In the genomic region with DNA sequence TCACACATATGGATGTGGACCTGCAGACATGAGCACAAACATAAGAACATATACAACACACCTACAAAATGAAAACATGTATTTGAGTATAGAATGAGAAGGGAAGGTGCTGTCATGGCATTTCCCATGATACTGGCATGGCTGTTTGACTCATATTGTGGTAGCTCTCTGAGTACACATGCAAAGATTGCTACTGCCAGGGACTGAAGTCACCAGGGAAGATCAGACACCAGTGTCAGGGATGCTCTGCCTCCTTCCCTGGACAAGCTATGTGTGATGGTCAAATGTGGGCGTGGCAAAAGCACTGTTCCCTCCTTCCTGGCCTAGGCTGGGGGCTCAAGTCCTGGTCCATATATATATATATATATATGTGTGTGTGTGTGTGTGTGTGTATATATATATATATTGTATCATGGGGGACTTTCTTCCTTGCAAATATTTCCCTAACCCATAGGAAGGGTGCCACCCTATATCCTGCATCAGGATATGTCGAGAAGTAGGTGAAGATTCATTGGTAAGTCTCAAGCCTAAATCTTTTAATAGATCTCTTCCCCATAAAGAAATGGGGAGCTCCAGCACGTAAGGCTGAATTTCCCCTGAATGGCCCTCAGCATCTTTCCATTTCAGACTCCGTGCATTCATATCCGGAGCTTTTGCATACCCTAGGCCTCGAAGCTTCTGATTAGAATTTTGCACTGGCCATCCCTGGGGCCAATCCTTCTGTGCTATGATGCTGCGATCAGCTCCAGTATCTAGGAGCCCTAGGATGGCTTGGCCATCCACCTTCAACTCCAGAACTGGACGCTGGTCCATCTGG, we compare ENCODE assay signal across 13 mouse cellular contexts. TPM values are rescaled to one million over a fixed set of nuclear protein-coding genes. Genes with fewer than 3 reads are reported as not detected.
DNase-seq lines count a peak whose midpoint lies in the region; ATAC-seq and TF ChIP-seq lines count a peak whose summit lies in the region.
"Not testable (repeated sequence)": the region's sequence is repeated elsewhere in the genome, so short reads cannot be mapped to it uniquely, and the experiment has no call there.
"Had no signal": no experiment of that assay in that cellular context is flagged by ENCODE, and none has a peak within 500 bp of the region (broad histone marks: within the 10 kb centered on the region; RNA-seq: fewer than 3 reads in every experiment).

No protein-coding gene starts in this region.

- not testable (repeated sequence) for H3K4me1 ChIP-seq in embryonic facial prominence, embryonic 13.5 days; heart, embryonic 10.5 days; hindbrain, embryonic 14.5 days (replicated peaks; ENCODE audit: control insufficient read depth, insufficient read depth, low read length); limb, embryonic 13.5 days; liver, postnatal 0 days (ENCODE audit: insufficient read depth); midbrain, embryonic 13.5 days (replicated peaks)

- ATAC-seq in embryonic facial prominence, embryonic 13.5 days (ENCODE audit: insufficient number of reproducible peaks, insufficient read depth, low FRiP score, low TSS enrichment, low read depth) = 0 out of 2 replicates have a peak, but pooled peaks have one; percentile 40
- ATAC-seq in hindbrain, embryonic 14.5 days (ENCODE audit: low FRiP score) = peak; percentile 43; the same call in 1 of the 2 replicates
- peak; percentile 51 for ATAC-seq in limb, embryonic 13.5 days (ENCODE audit: low FRiP score, low read depth)
- ATAC-seq in liver, postnatal 0 days = peak; percentile 16; the same call in 1 of the 2 replicates
- 0 out of 2 replicates have a peak, but pooled peaks have one; percentile 51 for ATAC-seq in midbrain, embryonic 13.5 days

- H3K9ac ChIP-seq in embryonic facial prominence, embryonic 13.5 days; hindbrain, embryonic 14.5 days; limb, embryonic 13.5 days; liver, postnatal 0 days (replicated peaks); midbrain, embryonic 13.5 days (replicated peaks): not testable (repeated sequence)

- not testable (repeated sequence) for H3K4me3 ChIP-seq in embryonic facial prominence, embryonic 13.5 days; heart, embryonic 10.5 days; hindbrain, embryonic 14.5 days (replicated peaks; ENCODE audit: low read length); limb, embryonic 13.5 days; liver, postnatal 0 days (ENCODE audit: low read depth, low read length); midbrain, embryonic 13.5 days (replicated peaks)

- peak; percentile 72 for DNase-seq in heart, embryonic 10.5 days (ENCODE audit: low spot score)
- not testable (repeated sequence) for DNase-seq in hindbrain, embryonic 14.5 days (ENCODE audit: low spot score); liver, postnatal 0 days
- DNase-seq in testis, postnatal 10 days (ENCODE audit: low spot score) = peak; percentile 38

- WGBS in embryonic facial prominence, embryonic 13.5 days = 83% methylated on average over 8 of the region's 8 CpGs
- 83% methylated on average over 8 of the region's 8 CpGs for WGBS in heart, embryonic 10.5 days
- WGBS in hindbrain, embryonic 14.5 days = 87% methylated on average over 8 of the region's 8 CpGs
- WGBS in limb, embryonic 13.5 days = 86% methylated on average over 8 of the region's 8 CpGs
- 76% methylated on average over 8 of the region's 8 CpGs for WGBS in liver, postnatal 0 days (ENCODE audit: insufficient replicate concordance)
- 86% methylated on average over 8 of the region's 8 CpGs for WGBS in midbrain, embryonic 13.5 days

- TF ChIP-seq CTCF in liver, postnatal 0 days (IDR thresholded peaks at IDR 0.05; ENCODE audit: low read depth) = not testable (repeated sequence)

- peaks cover 70% of the 10 kb centered on the region for H3K9me3 ChIP-seq in embryonic facial prominence, embryonic 13.5 days
- peaks cover 58% of the 10 kb centered on the region for H3K9me3 ChIP-seq in heart, embryonic 10.5 days
- peaks cover 78% of the 10 kb centered on the region for H3K9me3 ChIP-seq in hindbrain, embryonic 14.5 days (ENCODE audit: control insufficient read depth, low read length)
- H3K9me3 ChIP-seq in limb, embryonic 13.5 days = peaks cover 64% of the 10 kb centered on the region
- H3K9me3 ChIP-seq in liver, postnatal 0 days (ENCODE audit: low read length) = peaks cover 22% of the 10 kb centered on the region
- H3K9me3 ChIP-seq in midbrain, embryonic 13.5 days = peaks cover 66% of the 10 kb centered on the region

- TF ChIP-seq EP300 in liver, postnatal 0 days (IDR thresholded peaks at IDR 0.05; ENCODE audit: low read depth) = not testable (repeated sequence)

- not testable (repeated sequence) for H3K27ac ChIP-seq in embryonic facial prominence, embryonic 13.5 days; heart, embryonic 10.5 days; hindbrain, embryonic 14.5 days; limb, embryonic 13.5 days; liver, postnatal 0 days (ENCODE audit: low read depth); midbrain, embryonic 13.5 days

- not testable (repeated sequence) for H3K4me2 ChIP-seq in embryonic facial prominence, embryonic 13.5 days; hindbrain, embryonic 14.5 days (replicated peaks); limb, embryonic 13.5 days (replicated peaks); liver, postnatal 0 days (ENCODE audit: low read depth, low read length); midbrain, embryonic 13.5 days (replicated peaks)

- not testable (repeated sequence) for H3K27me3 ChIP-seq in embryonic facial prominence, embryonic 13.5 days; heart, embryonic 10.5 days (ENCODE audit: insufficient read depth, poor library complexity, severe bottlenecking); hindbrain, embryonic 14.5 days (ENCODE audit: control insufficient read depth, insufficient read depth, low read length); limb, embryonic 13.5 days; liver, postnatal 0 days (ENCODE audit: insufficient read depth, low read length); midbrain, embryonic 13.5 days

- H3K36me3 ChIP-seq in embryonic facial prominence, embryonic 13.5 days; heart, embryonic 10.5 days; hindbrain, embryonic 14.5 days (replicated peaks; ENCODE audit: control insufficient read depth, insufficient read depth); limb, embryonic 13.5 days; liver, postnatal 0 days (replicated peaks; ENCODE audit: insufficient read depth, low read length); midbrain, embryonic 13.5 days: not testable (repeated sequence)

RNA-seq across cellular contexts. Expression of a gene that starts 39.1 kb away (rescaled TPM):
- polyA plus RNA-seq in embryonic facial prominence, embryonic 13.5 days (2015; fragmentation: Nextera tagmentation; extraction: Ambion mirVana) = not detected in 2 replicates
- 0.14 and 0.26 TPM in 2 replicates for polyA plus RNA-seq in heart, embryonic 10.5 days (2016; fragmentation: Nextera tagmentation; extraction: Ambion mirVana)
- polyA plus RNA-seq in hindbrain, embryonic 14.5 days (2014; fragmentation: Nextera tagmentation; extraction: Ambion mirVana) = not detected in 2 replicates
- 0.18 TPM in 1 of 2 replicates, not detected in the other for polyA plus RNA-seq in limb, embryonic 13.5 days (2015; fragmentation: Nextera tagmentation; extraction: Ambion mirVana)
- not detected in 2 replicates for polyA plus RNA-seq in liver, postnatal 0 days (2015; fragmentation: Nextera tagmentation; extraction: Ambion mirVana)
- polyA plus RNA-seq in midbrain, embryonic 13.5 days (2015; fragmentation: Nextera tagmentation; extraction: Ambion mirVana) = 0.13 TPM in 1 of 2 replicates, not detected in the other
- polyA plus RNA-seq: adrenal gland, adult 2 months; cerebellum, adult 2 months; erythroblast, embryonic 14.5 days; forebrain, embryonic 15.5 days; hindbrain, embryonic 16.5 days; liver, adult 2 months had no signal
